Mouse (Mus musculus) frontal cortex, postnatal 36 days (tissue): Measurements from ENCODE around the gene Fam19a3.
"Not testable (repeated sequence)": the region's sequence is repeated elsewhere in the genome, so short reads cannot be mapped to it uniquely, and the experiment has no call there.

Source experiments
- DNase-seq, 2 experiments: peaks; one replicate each; pipeline ENCODE4 v3.0.0; 2022; ENCODE audit warnings: low spot score in 2 of 2

Fam19a3 gene

GRCm38 (mm10) chr3:104781471-104781903, at the start of gene Fam19a3:
TSS of gene Fam19a3 (minus strand) at chr3:104781840.
- no peak for DNase-seq

- no peak for DNase-seq
Measured at GRCm38 (mm10) chr3:104822413-104822812, 40.8 kb upstream of the Fam19a3 start.

- DNase-seq = no peak
Measured at GRCm38 (mm10) chr3:104820426-104820825, 38.8 kb upstream of the Fam19a3 start.

GRCm38 (mm10) chr3:104818749-104819134, 37.1 kb upstream of the Fam19a3 start:
- DNase-seq = no peak

- DNase-seq = peak; percentile 28 to 34
Measured at GRCm38 (mm10) chr3:104817991-104818748, 36.5 kb upstream of the Fam19a3 start, which contains the start of gene Mov10. TSS of gene Mov10 (minus strand) at chr3:104818563.

GRCm38 (mm10) chr3:104817481-104817990, 35.9 kb upstream of the Fam19a3 start:
- DNase-seq = peak; percentile 32 to 39

- DNase-seq = no peak
Measured at GRCm38 (mm10) chr3:104816130-104816529, 34.5 kb upstream of the Fam19a3 start.

- no peak for DNase-seq
Measured at GRCm38 (mm10) chr3:104815346-104815745, 33.7 kb upstream of the Fam19a3 start.

- DNase-seq = no peak
Measured at GRCm38 (mm10) chr3:104814746-104815145, 33.1 kb upstream of the Fam19a3 start.

GRCm38 (mm10) chr3:104813227-104813626, 31.6 kb upstream of the Fam19a3 start:
- not testable (repeated sequence) for DNase-seq

- no peak for DNase-seq
Measured at GRCm38 (mm10) chr3:104812254-104812653, 30.6 kb upstream of the Fam19a3 start.

GRCm38 (mm10) chr3:104811752-104812151, 30.1 kb upstream of the Fam19a3 start:
- DNase-seq = no peak

GRCm38 (mm10) chr3:104805539-104805938, 23.9 kb upstream of the Fam19a3 start:
- no peak for DNase-seq

- DNase-seq = no peak
Measured at GRCm38 (mm10) chr3:104804312-104804711, 22.7 kb upstream of the Fam19a3 start.

GRCm38 (mm10) chr3:104801481-104801880, 19.8 kb upstream of the Fam19a3 start:
- no peak for DNase-seq

GRCm38 (mm10) chr3:104800681-104801080, 19.0 kb upstream of the Fam19a3 start:
- DNase-seq = no peak

- DNase-seq = no peak
Measured at GRCm38 (mm10) chr3:104796430-104797082, 14.9 kb upstream of the Fam19a3 start.

- DNase-seq = no peak
Measured at GRCm38 (mm10) chr3:104795661-104796340, 14.2 kb upstream of the Fam19a3 start.

- no peak for DNase-seq
Measured at GRCm38 (mm10) chr3:104794953-104795470, 13.4 kb upstream of the Fam19a3 start.

- DNase-seq = peak in 1 of 2 experiments; percentile 66
Measured at GRCm38 (mm10) chr3:104793871-104794828, 12.5 kb upstream of the Fam19a3 start.
